Mouse (Mus musculus) ovary, postnatal 10 days (tissue): Measurements from ENCODE around the gene Habp2.

Experiments used
- DNase-seq: peaks from one replicate; pipeline ENCODE4 v3.0.0; 2022; ENCODE audit warnings: low spot score

The Habp2 gene

GRCm38 (mm10) chr19:56286866-56287265, at the start of gene Habp2:
TSS of gene Habp2 (plus strand) at chr19:56287137.
- no peak for DNase-seq

DNA sequence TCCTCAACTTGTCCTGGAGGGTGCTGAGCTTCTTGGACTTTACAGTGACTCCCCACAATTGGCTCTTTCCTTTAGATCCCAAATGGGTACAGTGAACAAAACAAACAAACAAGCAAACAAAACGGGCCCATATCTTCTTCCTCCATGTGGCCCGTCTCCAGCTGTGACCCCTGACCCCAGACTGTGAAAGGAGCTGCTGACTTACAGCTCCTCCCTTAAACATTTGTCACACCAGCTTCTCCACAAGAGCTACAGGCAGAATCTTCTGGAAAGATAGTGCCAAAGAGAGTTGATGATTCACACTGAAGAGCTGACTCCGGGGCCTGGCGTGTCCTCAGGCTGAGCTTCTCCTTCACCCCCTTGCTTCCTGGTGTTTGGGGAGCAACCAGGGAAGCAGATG, 48.4 kb upstream of the Habp2 start:
- DNase-seq: no peak

DNA sequence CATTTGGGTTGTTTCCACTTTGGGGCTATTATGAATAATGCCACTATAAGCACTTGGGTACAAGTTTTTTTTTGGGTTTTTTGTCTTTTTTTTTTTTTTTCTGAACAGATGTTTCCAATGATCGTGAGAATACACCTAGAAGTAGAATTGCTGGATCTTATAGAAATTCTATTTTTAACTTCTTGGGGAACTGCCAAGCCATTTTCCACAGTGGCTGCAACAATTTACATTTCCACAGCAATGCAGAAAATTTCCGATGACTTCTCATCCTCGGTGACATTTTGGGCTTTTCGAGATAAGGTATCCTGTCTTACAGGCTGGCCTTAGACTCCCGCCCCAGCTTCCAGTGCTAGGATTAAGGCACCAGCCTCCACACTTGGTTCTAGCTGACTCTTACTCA, 41.7 kb upstream of the Habp2 start:
- DNase-seq: no peak

- DNase-seq: no peak
These were observed 34.1 kb upstream of the Habp2 start for GRCm38 (mm10) chr19:56252815-56253214.

DNA sequence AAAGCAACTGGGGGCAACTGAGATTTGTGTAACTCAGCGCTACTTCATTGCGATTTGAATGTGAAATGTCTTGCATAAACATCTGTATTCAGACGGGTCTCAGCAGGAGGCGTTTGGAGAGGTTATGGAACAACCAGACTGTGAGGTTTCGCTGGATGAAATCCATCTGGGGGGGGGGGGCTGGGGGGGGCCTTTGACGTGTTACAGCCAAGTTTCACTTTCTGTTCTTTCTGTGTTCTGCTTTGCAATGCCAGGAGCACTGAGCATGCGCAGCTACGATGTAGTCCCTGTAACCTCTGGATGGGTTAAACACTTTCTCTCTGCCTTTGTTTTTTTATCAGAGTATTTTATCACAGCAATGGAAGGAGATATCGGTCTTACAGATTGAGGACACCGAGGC, 33.7 kb upstream of the Habp2 start:
- DNase-seq: no peak

DNA sequence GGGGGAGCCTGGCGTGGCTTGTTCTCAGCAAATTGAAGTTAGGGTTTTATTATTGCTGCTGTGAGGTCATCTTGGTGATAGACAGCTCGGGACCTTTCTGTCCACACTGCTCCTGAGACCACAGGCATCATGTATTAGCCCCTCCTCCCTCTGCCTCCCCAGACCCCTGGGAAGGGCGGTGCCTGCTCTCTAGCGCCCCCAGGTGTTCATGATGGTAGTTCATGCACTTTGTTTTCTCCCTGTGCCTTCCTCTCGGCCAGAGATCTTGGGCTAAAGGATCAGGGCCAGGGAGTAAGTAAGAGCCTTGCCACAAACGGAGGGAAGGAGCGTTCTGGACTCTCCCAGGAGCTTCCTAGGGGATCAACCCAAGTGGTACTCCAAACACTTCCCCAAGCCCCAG, 32.2 kb upstream of the Habp2 start:
- DNase-seq: no peak

- DNase-seq: no peak
These were observed 31.4 kb upstream of the Habp2 start for GRCm38 (mm10) chr19:56255506-56255905.

DNA sequence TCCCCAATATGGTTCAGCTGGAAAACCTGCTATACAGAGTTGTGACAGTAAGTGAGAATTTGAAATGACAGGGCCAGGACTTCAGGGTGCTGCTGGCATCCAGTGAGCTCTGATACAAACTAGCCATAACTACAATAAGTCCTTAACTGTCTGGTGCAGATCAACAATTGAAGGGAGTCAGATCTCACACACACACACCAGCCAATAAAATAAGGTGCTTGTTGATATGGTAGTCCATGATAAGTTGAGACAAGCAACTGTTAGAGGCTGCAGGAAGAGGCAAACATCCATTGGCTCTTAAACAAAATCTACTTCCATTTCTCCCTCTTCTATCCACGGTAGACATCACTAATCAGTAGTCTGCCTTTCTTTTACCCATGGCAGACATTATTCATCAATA, 30.7 kb upstream of the Habp2 start:
- no peak for DNase-seq

DNA sequence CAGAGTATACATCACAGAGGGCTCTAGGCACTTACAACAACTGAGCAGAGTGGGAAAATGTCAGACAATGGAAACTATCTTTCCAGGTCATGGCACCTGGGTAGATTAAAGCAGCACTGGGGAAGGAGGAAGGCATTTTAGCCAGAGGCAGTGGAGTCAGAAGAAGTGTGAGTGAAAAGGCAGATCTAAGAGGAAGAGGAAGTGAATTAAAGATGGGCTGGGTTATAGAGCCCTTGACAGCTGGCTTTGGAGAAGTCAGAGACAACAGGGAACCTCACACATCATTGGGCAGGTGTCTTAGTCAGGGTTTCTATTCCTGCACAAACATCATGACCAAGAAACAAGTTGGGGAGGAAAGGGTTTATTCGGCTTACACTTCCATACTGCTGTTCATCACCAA, 30.2 kb upstream of the Habp2 start:
- DNase-seq: no peak

DNA sequence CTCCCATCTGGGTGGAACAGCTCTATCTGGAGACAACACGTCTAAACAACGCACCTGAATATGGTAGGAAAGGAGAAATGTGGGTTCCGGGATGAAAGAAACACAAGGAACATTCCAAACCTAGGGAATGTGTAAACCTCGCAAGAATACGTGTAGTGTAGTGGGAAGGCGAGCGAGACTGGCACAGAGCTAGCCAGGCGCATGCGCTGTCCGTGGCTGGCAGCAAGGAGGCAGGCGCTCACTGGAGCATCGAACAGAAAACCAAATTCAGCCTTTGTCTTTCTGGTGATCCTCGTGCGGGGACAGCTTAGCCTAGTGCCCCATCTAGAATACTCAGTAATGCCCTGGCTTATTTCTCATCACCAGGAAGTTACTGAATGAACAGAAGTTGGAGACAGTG, 23.2 kb upstream of the Habp2 start:
- no peak for DNase-seq

- DNase-seq: no peak
These were observed 22.8 kb upstream of the Habp2 start for GRCm38 (mm10) chr19:56264175-56264574.

- DNase-seq: no peak
These were observed 21.8 kb upstream of the Habp2 start for GRCm38 (mm10) chr19:56265149-56265548.

DNA sequence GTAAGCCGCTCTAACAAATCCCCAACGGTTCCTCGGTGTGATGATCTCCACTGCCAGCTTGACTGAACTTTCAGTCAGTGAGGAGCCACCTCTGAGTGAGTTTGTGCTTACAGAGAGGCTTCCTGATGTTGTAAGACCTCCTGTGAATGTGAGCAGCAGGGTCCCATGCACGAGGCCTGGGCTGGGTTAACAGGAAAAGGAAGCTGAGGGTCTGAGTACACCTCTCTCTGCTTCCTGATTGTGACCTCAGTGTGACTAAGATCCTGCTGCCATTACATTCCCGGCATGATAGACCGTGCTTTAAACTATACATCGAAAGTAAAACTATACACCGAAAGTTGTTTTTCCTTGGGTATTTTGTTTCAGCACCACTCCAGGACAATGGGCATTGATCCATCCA, 14.9 kb upstream of the Habp2 start:
- DNase-seq: no peak

DNA sequence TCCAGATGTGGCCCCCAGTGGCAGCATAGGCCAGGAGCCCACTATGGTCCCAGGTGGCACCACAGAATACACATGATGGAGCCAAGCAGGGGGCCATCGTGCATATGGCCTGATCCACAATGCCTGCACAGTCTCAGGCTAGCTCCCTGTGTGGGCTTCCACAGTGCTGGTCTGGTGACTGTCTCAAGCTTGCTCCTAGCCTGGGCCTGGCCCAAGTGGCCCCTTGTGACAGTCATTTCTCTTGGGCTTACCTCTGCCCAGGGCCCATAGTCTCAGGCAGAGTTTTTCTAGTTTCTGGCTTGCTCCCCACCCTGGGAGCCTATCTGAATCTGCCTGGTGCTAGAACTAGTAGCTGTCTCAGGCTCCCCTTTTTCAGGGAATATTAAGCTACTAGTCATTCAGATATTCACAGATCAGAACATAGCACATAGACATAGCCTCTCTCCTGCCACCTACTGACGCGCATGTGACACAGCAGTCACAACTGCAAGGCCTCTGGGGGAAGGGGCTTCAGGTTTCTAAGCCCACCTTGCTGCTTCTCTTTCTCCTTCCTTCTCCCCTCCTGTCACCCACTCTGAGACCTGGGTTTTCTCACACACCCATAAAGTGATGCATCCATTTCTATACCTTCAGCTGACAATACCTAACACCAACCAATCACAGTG, 9.7 kb upstream of the Habp2 start:
- DNase-seq: no peak

DNA sequence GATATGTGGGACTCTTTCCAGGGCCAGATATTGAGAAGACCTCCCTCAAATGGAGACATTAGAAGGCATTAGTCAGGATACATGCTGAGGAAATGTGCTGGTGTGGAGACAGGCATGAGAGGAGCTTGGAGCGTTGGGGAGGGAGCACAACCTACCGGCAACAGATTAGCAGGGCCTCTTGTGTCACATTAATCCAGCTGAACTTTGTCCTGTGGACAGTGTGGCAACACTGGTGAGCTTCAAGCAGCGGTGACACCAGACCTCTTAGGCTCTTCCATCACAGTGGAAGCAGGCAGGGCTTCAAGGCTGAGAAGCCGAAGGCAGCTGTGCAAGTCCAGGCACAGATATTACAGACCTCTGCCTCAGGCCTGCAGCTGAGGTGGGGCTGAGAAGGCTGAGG, 9.0 kb upstream of the Habp2 start:
- no peak for DNase-seq

GRCm38 (mm10) chr19:56278366-56278765, 8.6 kb upstream of the Habp2 start:
- no peak for DNase-seq

- no peak for DNase-seq
These were observed 1.7 kb upstream of the Habp2 start for GRCm38 (mm10) chr19:56285222-56285621.

DNA sequence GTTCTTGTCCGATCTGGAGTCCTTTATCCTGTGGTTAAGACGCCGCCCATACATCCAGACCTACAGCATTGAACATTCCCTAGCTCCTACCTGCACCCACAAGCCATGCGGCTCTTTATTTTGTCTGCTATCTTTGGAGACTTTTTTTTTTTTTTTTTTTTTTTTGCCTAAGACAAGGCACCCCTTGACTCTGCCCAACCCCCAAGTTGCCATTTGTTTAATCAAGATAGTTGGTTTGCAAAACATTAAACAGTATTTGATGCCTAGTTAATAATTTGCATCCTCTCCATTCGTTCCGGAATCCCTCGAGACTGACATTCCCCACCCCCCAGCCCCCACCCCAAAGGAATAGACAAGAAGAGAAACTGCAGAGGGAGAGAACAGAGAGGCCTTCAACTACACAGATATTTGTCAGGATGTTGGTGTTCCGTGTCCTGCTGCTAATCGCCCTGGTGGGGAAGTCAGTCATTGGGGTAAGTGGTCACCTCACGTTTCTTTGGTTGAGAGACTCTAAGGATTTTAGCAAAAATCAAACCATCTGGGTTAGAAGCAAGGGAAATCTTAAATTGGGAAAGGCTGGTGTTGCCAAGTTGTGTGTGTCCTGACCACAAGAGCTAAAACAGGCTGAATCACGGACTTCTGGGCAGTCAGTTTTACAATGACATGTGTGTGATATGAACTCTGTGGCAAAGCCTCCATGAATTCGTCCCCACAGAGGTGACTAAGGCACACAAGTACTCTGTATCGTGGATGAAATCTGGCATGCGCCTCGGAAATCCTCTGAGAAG, 837 bp downstream of the Habp2 start:
- DNase-seq: no peak

DNA sequence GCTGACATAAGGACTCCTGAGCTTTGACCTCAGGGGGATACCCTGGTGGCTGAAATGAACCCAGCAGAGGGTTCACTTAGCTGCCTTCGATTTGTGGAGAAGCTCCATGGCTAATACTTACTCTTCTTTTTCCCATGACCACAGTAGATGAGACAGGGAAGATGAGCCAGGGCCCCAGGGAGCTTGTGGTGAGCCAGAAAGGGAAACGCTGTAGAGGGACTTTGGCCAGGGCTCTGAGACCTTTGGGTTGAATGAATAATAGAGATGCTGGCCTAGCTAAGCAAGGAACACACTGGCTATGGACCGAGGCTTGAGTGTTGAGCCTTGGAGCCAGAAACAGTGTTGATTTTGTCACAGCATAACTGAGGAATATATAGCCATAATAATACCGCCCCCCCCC, 1.5 kb downstream of the Habp2 start:
- DNase-seq: no peak

DNA sequence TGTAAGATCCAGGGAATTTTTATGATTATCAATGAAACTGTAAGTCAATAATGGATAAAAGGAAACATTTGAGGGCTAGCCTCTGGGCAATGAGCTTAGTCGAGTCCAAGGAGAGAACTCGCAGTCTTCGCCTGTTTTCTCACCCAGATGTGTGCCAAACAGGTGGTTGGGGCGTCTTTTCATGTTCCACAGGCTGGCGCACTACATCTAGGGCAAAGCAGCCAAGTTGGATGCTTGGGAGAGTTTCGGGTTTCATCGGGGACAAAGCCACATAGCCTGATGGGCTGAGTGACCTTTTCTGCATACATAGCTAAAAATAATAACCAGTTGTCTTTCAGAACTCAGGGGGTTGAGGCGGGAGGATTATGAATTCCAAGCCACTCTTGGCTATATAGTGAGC, 2.7 kb downstream of the Habp2 start:
- DNase-seq: no peak

DNA sequence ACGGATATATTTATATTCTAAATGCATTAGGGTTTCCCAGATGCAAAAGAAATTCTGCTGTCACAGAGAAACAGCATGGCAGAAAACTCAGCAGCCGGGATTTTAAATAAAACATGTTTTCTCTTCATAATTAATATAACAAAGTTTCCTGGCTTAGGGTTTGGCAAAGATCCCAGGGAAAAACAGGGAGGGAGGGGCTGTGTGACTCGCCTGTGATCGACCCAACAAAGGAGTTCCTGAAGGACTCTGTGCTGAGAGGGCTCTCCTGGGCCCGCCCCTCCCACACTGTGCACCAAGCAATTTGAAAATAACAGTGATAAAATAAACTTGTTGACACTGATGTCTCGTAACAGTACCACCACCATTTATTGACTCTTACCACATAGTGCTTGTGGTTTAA, 5.0 kb downstream of the Habp2 start:
- no peak for DNase-seq

DNA sequence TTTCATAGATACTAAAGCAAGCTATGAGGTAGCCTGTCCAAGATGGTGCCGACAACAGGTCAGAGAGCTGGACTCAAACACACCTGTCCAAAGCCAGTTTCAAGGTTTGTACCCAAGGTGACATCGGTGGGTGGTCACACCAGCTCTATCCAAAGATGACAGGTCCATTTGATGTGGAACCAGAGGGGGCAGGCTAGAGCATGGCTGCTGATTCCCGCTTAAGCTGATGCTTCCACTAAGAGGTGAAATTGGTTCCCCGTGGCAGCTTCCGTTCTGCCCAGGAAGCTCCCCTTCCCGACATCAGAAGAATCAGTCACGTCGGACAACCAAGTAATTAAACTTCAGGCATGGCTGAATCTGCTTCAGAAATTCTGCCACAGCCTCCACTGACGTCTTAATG, 5.4 kb downstream of the Habp2 start:
- no peak for DNase-seq

GRCm38 (mm10) chr19:56294654-56295399, 7.9 kb downstream of the Habp2 start:
- peak; percentile 39 for DNase-seq
